Mouse (Mus musculus): ENCODE results near the gene Rai1.

DNA sequence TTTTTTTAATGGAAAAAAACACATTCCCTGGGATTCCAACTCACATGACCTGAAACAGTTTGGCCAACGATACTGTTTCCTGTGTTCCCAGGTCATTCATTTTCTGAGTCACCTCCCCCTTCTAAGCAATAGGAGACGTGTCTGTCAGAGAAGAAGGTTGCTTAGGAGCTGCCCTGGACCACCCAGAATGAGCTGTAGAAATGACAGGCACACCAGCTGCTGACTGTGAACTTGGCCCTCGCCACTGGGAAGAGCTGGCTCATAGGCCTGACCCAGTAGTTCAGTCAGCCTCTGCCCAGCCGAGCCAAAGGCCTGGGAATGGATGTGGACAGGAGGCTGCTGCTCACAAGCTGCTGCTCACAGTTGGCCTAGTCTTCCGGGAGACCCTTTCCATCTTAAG, 60.3 kb downstream of the Rai1 start:
- no peak for TF ChIP-seq POLR2A (IDR thresholded peaks at IDR 0.05; ENCODE audit: extremely low read depth, insufficient read depth, low read length)
- TF ChIP-seq CTCF (IDR thresholded peaks at IDR 0.05; ENCODE audit: low read depth, low read length): no peak
